Mouse (Mus musculus): ENCODE data around the gene Spag16. TPM values are rescaled to one million over a fixed set of nuclear protein-coding genes. Genes with fewer than 3 reads are reported as not detected.

The Spag16 gene
- polyA plus RNA-seq, 2 experiments, result 0.39 to 0.40 TPM

- Histone ChIP-seq H3K9ac (ENCODE audit: low read depth, low read length, severe bottlenecking) (no peak overlapping the region), H3K4me1 (ENCODE audit: control insufficient read depth, insufficient read depth, low read length) (no peaks in the 10 kb centered on the region), H3K4me3 (replicated peaks; ENCODE audit: low read length) (no peak overlapping the region), H3K36me3 (ENCODE audit: control insufficient read depth, insufficient read depth, low read length) (no peaks in the 10 kb centered on the region), H3K9me3 (ENCODE audit: control insufficient read depth, low read length) (no peaks in the 10 kb centered on the region), H3K27me3 (ENCODE audit: control insufficient read depth, insufficient read depth, low read length) (no peaks in the 10 kb centered on the region), H3K4me2 (replicated peaks; ENCODE audit: low read depth, low read length, severe bottlenecking) (no peak overlapping the region), H3K27ac (replicated peaks; ENCODE audit: low read depth, low read length) (no peak overlapping the region)
- no peak for DNase-seq (ENCODE audit: low spot score)
- TF ChIP-seq POLR2A (IDR thresholded peaks at IDR 0.05; ENCODE audit: borderline replicate concordance, extremely low read depth, insufficient read depth, insufficient read length), result no peak
- ATAC-seq (ENCODE audit: low FRiP score, low read depth), result no peak
- 79% methylated on average over 3 of the region's 3 CpGs for WGBS
Measured at GRCm38 (mm10) chr1:70012991-70013390, 186.2 kb downstream of the Spag16 start.

GRCm38 (mm10) chr1:70037384-70037783 lies 210.6 kb downstream of the Spag16 start:
- ATAC-seq (ENCODE audit: low FRiP score, low read depth) (no peak), DNase-seq (ENCODE audit: low spot score) (no peak)
- Histone ChIP-seq H3K4me1 (ENCODE audit: control insufficient read depth, insufficient read depth, low read length) (no peaks in the 10 kb centered on the region), H3K27me3 (ENCODE audit: control insufficient read depth, insufficient read depth, low read length) (no peaks in the 10 kb centered on the region), H3K4me3 (replicated peaks; ENCODE audit: low read length) (no peak overlapping the region), H3K9ac (ENCODE audit: low read depth, low read length, severe bottlenecking) (no peak overlapping the region), H3K4me2 (replicated peaks; ENCODE audit: low read depth, low read length, severe bottlenecking) (no peak overlapping the region), H3K27ac (replicated peaks; ENCODE audit: low read depth, low read length) (no peak overlapping the region), H3K36me3 (ENCODE audit: control insufficient read depth, insufficient read depth, low read length) (no peaks in the 10 kb centered on the region), H3K9me3 (ENCODE audit: control insufficient read depth, low read length) (no peaks in the 10 kb centered on the region)
- TF ChIP-seq POLR2A (IDR thresholded peaks at IDR 0.05; ENCODE audit: borderline replicate concordance, extremely low read depth, insufficient read depth, insufficient read length), result no peak
- WGBS, result 81% methylated on average over 3 of the region's 3 CpGs

GRCm38 (mm10) chr1:70067404-70067803 lies 240.6 kb downstream of the Spag16 start:
- Histone ChIP-seq H3K4me1 (ENCODE audit: control insufficient read depth, insufficient read depth, low read length) (no peaks in the 10 kb centered on the region), H3K4me2 (replicated peaks; ENCODE audit: low read depth, low read length, severe bottlenecking) (no peak overlapping the region), H3K27ac (replicated peaks; ENCODE audit: low read depth, low read length) (no peak overlapping the region), H3K36me3 (ENCODE audit: control insufficient read depth, insufficient read depth, low read length) (no peaks in the 10 kb centered on the region), H3K9ac (ENCODE audit: low read depth, low read length, severe bottlenecking) (no peak overlapping the region), H3K4me3 (replicated peaks; ENCODE audit: low read length) (no peak overlapping the region), H3K9me3 (ENCODE audit: control insufficient read depth, low read length) (no peaks in the 10 kb centered on the region), H3K27me3 (ENCODE audit: control insufficient read depth, insufficient read depth, low read length) (no peaks in the 10 kb centered on the region)
- ATAC-seq (ENCODE audit: low FRiP score, low read depth), result no peak
- no peak for TF ChIP-seq POLR2A (IDR thresholded peaks at IDR 0.05; ENCODE audit: borderline replicate concordance, extremely low read depth, insufficient read depth, insufficient read length)
- no peak for DNase-seq (ENCODE audit: low spot score)
- WGBS, result 67% methylated on average over 1 of the region's 1 CpGs

DNA sequence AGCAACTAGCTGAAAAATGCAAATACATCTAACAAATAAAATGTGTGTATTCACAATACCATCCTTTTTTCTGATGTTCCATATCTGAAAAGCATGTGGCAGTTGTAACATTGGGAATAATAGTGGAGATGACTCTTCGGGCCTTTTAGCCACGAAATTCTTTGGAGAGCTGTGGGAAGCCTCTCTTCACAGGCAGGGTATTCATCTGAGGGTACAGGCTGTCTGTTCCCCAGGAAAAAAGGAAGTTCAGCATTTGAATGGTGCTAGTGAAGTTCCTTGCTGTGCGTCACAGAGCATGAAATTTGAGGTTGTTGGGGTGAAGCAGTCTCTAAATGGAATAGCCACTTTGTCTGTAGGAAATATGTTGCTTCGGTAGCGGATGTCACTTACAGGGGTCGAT lies 246.7 kb downstream of the Spag16 start:
- Histone ChIP-seq H3K4me2 (replicated peaks; ENCODE audit: low read depth, low read length, severe bottlenecking) (no peak overlapping the region), H3K36me3 (ENCODE audit: control insufficient read depth, insufficient read depth, low read length) (no peaks in the 10 kb centered on the region), H3K4me3 (replicated peaks; ENCODE audit: low read length) (no peak overlapping the region), H3K4me1 (ENCODE audit: control insufficient read depth, insufficient read depth, low read length) (no peaks in the 10 kb centered on the region), H3K27ac (replicated peaks; ENCODE audit: low read depth, low read length) (no peak overlapping the region), H3K9ac (ENCODE audit: low read depth, low read length, severe bottlenecking) (no peak overlapping the region), H3K27me3 (ENCODE audit: control insufficient read depth, insufficient read depth, low read length) (no peaks in the 10 kb centered on the region), H3K9me3 (ENCODE audit: control insufficient read depth, low read length) (no peaks in the 10 kb centered on the region)
- no peak for ATAC-seq (ENCODE audit: low FRiP score, low read depth)
- WGBS, result 74% methylated on average over 6 of the region's 6 CpGs
- DNase-seq (ENCODE audit: low spot score), result no peak
- no peak for TF ChIP-seq POLR2A (IDR thresholded peaks at IDR 0.05; ENCODE audit: borderline replicate concordance, extremely low read depth, insufficient read depth, insufficient read length)

DNA sequence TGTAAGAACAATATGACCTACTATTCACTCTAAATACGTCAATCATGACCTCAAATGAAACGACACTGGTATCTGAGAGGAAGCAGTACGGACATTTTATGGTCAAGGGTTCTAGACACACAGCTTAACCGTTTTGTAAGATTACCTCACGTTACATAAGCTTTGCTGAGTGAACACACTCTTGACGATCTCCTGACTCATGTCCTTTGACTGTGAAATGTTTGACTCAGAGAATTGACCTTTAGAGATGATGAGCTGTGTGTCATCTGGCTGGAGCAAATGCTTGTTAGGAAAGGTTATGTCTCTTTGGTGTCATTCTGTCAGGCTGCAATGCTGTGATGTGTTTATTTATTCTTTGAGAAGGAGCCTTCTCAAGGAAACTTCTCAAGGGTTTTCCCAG lies 252.0 kb downstream of the Spag16 start:
- DNase-seq (ENCODE audit: low spot score), result no peak
- Histone ChIP-seq H3K9ac (ENCODE audit: low read depth, low read length, severe bottlenecking) (no peak overlapping the region), H3K4me1 (ENCODE audit: control insufficient read depth, insufficient read depth, low read length) (no peaks in the 10 kb centered on the region), H3K4me3 (replicated peaks; ENCODE audit: low read length) (no peak overlapping the region), H3K9me3 (ENCODE audit: control insufficient read depth, low read length) (no peaks in the 10 kb centered on the region), H3K27ac (replicated peaks; ENCODE audit: low read depth, low read length) (no peak overlapping the region), H3K36me3 (ENCODE audit: control insufficient read depth, insufficient read depth, low read length) (no peaks in the 10 kb centered on the region), H3K4me2 (replicated peaks; ENCODE audit: low read depth, low read length, severe bottlenecking) (no peak overlapping the region), H3K27me3 (ENCODE audit: control insufficient read depth, insufficient read depth, low read length) (no peaks in the 10 kb centered on the region)
- no peak for ATAC-seq (ENCODE audit: low FRiP score, low read depth)
- WGBS, result 76% methylated on average over 6 of the region's 6 CpGs
- TF ChIP-seq POLR2A (IDR thresholded peaks at IDR 0.05; ENCODE audit: borderline replicate concordance, extremely low read depth, insufficient read depth, insufficient read length), result no peak

Data from limb, embryonic 14.5 days (tissue).